Mouse (Mus musculus) megakaryocyte-erythroid progenitor cell, adult 5-6 weeks (primary cell): Measurements from ENCODE around the gene Zic4. TPM values are rescaled to one million over a fixed set of nuclear protein-coding genes. Genes with fewer than 3 reads are reported as not detected.
A peak's percentile ranks its signal among the peaks of the same experiment; 100 is the strongest.

Source experiments
- ATAC-seq: replicated peaks from 2 replicates; pipeline ENCODE4 v1.8.0; 2016; ENCODE audit warnings: mild to moderate bottlenecking, inconsistent platforms; ENCODE audit not compliant: severe bottlenecking, poor library complexity, low FRiP score, low TSS enrichment
- total RNA-seq, 2 experiments: library from RNA; stranded (forward) in 1 of 2; stranded (reverse) in 1 of 2; fragments of 200-1000, 215-1000 nt in 1 of 2; fragments of >200 nt in 1 of 2; fragmentation: Nextera tagmentation in 1 of 2; gene quantifications; 2 replicates each; pipeline ENCODE4 v1.2.3; 2014 to 2017

The Zic4 gene
- total RNA-seq, 2 experiments from 2014 or later: not detected

GRCm38 (mm10) chr9:91361033-91361855 is 969 bp upstream of the Zic4 start:
- no peak for ATAC-seq

- no peak for ATAC-seq
Measured at GRCm38 (mm10) chr9:91363011-91363730, 958 bp downstream of the Zic4 start.

- ATAC-seq: no peak
Measured at GRCm38 (mm10) chr9:91363814-91364126, 1.6 kb downstream of the Zic4 start.

GRCm38 (mm10) chr9:91364127-91364970 is 2.1 kb downstream of the Zic4 start:
- ATAC-seq: peak; percentile 44

GRCm38 (mm10) chr9:91364971-91365501 is 2.8 kb downstream of the Zic4 start:
- no peak for ATAC-seq

- no peak for ATAC-seq
Measured at GRCm38 (mm10) chr9:91365664-91366063, 3.5 kb downstream of the Zic4 start, which contains the start of gene Zic1. Gene Zic1, minus strand, starts transcription at chr9:91365810.

- ATAC-seq: no peak
Measured at GRCm38 (mm10) chr9:91366226-91366998, 4.2 kb downstream of the Zic4 start.

- ATAC-seq: no peak
Measured at GRCm38 (mm10) chr9:91366999-91367811, 5.0 kb downstream of the Zic4 start.

GRCm38 (mm10) chr9:91368150-91368549 is 5.9 kb downstream of the Zic4 start:
- ATAC-seq: no peak

- no peak for ATAC-seq
Measured at GRCm38 (mm10) chr9:91368946-91369292, 6.7 kb downstream of the Zic4 start.

GRCm38 (mm10) chr9:91369293-91369991 is 7.2 kb downstream of the Zic4 start:
- no peak for ATAC-seq

- no peak for ATAC-seq
Measured at GRCm38 (mm10) chr9:91370191-91370708, 8.0 kb downstream of the Zic4 start.

- ATAC-seq: no peak
Measured at GRCm38 (mm10) chr9:91371011-91371410, 8.8 kb downstream of the Zic4 start.

GRCm38 (mm10) chr9:91371608-91372007 is 9.4 kb downstream of the Zic4 start:
- ATAC-seq: no peak

- ATAC-seq: no peak
Measured at GRCm38 (mm10) chr9:91373811-91374575, 11.8 kb downstream of the Zic4 start.

GRCm38 (mm10) chr9:91374665-91375064 is 12.5 kb downstream of the Zic4 start:
- ATAC-seq: no peak
